Mouse (Mus musculus): ENCODE measurements at regions not wholly inside any gene's neighbourhood (a gene's known extent, or its start where the extent isn't known, plus 50 kb on each side); places are given as distances from the start of the nearest gene placed in this dataset.
A peak's percentile ranks its signal among the peaks of the same experiment; 100 is the strongest.

DNA sequence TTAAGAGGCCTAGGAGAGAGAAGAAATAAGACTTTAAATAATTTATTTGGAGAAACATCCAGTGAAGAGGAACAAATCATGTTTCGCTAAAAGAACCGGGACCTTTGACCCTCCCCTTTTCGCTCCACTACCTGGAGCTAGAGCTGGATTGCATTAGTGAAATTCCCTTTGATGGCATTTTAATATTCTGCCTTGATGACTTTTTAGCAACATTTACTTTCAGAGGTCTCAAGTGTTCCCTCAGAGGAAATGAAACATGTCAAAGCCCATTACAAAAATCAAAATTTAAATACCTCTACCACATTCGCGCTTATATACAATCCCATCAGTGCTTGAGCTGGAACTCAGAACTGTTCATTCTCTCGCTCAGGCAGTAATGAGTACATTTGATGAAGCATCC, 297.0 kb upstream of the Gm10295 start:
- Histone ChIP-seq H3K4me3 (ENCODE audit: insufficient read depth, low read depth, low read length) (no peak overlapping the region), H3K4me1 (ENCODE audit: control insufficient read depth, insufficient read depth, insufficient read length, low read length) (no peaks in the 10 kb centered on the region), H3K27ac (replicated peaks; ENCODE audit: low read depth, low read length) (no peak overlapping the region)

DNA sequence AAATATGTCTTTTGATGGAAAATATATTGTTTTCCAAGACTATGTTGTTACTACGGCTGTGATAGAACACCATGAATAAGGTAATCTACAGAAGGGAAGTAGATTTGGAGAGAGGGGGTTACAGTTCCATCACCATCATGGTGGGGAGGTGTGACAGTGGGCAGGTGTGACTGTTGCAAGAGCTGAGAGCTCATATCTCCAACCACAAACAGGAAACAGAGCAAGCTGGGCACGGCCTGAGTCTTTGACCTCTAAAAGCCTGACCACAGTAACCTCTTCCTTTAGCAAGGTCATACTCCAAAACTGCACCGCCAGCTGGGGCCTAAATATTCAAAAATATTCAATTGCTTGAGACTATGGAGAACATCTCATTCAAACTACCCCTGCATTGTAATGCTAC, 295.7 kb upstream of the Gm10295 start:
- Histone ChIP-seq H3K4me3 (ENCODE audit: insufficient read depth, low read depth, low read length) (no peak overlapping the region), H3K4me1 (ENCODE audit: control insufficient read depth, insufficient read depth, insufficient read length, low read length) (no peaks in the 10 kb centered on the region), H3K27ac (replicated peaks; ENCODE audit: low read depth, low read length) (no peak overlapping the region)

DNA sequence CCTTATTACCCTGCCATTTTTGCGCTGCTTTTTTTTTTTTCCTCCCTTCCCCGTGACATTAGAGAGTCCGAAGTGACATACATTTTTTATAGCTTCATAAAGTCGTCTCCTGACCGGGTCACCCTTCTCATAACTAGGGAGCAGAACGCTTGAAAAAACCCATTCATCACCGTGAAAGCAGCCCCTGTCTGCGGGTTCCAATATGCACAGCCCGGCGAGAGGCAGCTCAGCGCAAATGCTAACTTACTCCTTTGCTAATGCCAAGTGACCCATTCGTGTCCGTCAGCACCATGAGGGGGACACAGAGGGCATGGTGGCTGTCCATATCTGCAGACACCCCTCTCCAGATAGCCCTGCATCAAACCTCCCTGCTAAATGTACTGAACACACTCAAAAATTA, 271.8 kb upstream of the Gm10295 start:
- H3K27ac ChIP-seq (replicated peaks; ENCODE audit: low read depth, low read length): no peak overlapping the region
- no peak overlapping the region for H3K4me3 ChIP-seq (ENCODE audit: insufficient read depth, low read depth, low read length)
- no peaks in the 10 kb centered on the region; the same call in 1 of the 2 replicates for H3K4me1 ChIP-seq (ENCODE audit: control insufficient read depth, insufficient read depth, insufficient read length, low read length)

DNA sequence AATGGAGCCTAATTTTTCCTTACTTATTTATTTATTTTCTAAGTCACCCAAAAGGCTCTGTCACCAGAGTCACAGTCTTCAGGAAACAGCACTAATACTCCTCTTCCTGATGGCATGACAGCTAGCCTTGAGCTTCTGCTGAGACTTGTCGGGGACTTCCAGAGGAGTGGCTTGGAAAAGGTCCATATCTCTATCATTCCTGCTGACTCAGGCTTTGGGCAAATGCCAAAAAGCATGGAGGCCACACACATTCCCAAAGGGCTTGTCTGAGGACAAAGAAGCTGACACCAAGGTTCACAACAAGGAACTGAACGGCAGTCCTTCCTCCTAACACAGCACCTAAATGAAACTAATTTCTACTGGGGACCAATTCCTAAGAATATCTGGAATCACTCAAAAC, 251.9 kb upstream of the Gm10295 start:
- Histone ChIP-seq H3K4me3 (ENCODE audit: insufficient read depth, low read depth, low read length) (no peak overlapping the region), H3K4me1 (ENCODE audit: control insufficient read depth, insufficient read depth, insufficient read length, low read length) (peaks cover 3% of the 10 kb centered on the region; the same call in 1 of the 2 replicates), H3K27ac (replicated peaks; ENCODE audit: low read depth, low read length) (no peak overlapping the region)

DNA sequence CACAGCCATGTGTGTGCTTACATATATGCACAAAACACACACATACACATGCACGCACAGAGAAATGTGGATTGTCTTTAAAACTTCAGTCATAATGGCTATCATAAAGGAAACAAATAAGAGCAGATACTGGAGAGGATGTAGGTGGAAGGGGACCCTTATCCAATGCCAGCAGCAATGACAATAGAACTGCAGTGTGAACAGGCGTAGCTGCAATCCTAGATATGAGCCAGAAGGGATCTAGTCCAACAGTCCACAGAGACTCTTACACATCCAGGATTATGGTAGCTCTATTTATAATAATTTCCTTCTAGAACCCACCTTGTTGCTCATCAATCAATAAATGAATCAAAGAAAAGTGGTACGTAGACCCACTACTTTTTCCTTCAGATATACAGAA, 245.5 kb upstream of the Gm10295 start:
- Histone ChIP-seq H3K4me1 (ENCODE audit: control insufficient read depth, insufficient read depth, insufficient read length, low read length) (peaks cover 2% of the 10 kb centered on the region; the same call in 1 of the 2 replicates), H3K27ac (replicated peaks; ENCODE audit: low read depth, low read length) (no peak overlapping the region), H3K4me3 (ENCODE audit: insufficient read depth, low read depth, low read length) (no peak overlapping the region)

DNA sequence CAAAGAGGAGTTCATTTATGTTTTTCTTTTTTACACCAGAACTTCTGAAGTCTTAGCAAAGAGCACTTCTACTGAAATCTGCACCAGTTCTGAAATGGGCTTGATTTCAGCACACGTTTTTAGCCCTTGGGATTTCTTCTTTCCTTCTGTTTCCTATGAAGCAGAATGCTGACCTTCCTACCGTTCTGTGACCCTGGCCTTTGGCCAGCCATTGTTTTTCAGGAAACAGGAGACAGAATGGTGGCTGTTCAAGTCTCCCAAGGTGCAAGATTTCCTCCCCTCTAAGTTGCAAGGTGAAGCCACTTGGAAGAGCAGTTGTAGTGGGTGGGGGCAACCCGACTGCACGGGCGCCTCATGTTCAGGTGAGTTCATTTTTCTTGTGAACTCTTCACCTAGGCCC, 236.3 kb upstream of the Gm10295 start:
- Histone ChIP-seq H3K27ac (replicated peaks; ENCODE audit: low read depth, low read length) (no peak overlapping the region), H3K4me1 (ENCODE audit: control insufficient read depth, insufficient read depth, insufficient read length, low read length) (peaks cover 3% of the 10 kb centered on the region; the same call in 1 of the 2 replicates), H3K4me3 (ENCODE audit: insufficient read depth, low read depth, low read length) (no peak overlapping the region)

DNA sequence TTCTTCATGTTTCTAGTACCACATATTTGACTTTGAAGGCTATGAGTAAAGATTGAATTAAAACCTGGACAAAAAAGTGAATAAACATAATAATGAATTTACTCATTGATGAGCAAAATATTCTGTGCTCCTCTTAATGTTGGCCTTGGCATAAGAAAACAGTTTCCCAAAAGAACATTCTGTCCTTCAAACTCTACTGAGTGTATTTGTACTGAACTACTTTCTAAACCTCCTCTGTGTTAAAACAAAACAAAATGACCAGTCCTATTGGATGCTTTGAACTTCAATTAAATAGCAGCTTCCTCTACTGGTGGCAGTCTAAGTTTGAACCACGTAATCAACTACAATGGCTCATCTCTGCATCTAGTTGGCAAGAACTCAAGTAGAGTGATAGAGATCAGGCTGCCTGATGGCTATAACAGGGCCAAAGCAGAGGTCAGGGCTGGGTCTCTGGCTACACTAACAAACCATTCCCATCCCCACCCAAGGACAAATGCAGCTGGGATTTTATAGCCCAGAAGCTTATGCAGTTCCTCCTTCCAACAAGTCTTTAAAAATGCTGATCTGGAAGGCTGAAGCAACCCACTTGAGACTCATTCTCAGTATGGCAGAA, 232.3 kb upstream of the Gm10295 start:
- H3K27ac ChIP-seq (replicated peaks; ENCODE audit: low read depth, low read length): no peak overlapping the region; the same call in 1 of the 2 replicates
- H3K4me1 ChIP-seq (ENCODE audit: control insufficient read depth, insufficient read depth, insufficient read length, low read length): peaks cover 3% of the 10 kb centered on the region; the same call in 1 of the 2 replicates
- H3K4me3 ChIP-seq (ENCODE audit: insufficient read depth, low read depth, low read length): no peak overlapping the region

DNA sequence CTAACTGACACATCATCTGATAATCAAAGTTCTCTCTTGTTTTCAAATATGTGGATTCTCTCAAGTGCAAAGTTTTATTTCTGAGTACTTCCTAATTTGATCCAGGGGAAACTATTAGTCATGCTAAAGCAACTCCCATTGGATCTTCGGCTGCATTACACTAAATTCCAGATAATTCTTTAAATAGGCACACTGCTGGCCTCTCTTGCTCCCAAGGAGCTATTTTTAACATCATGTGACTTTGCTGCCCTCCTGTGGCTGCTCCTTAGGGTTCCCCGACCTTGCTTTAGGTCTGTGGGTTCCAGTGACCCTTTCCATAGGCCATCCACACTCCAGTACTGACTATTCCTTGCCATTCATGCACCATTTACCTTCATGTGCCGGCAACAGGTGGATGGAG, 230.5 kb upstream of the Gm10295 start:
- Histone ChIP-seq H3K27ac (replicated peaks; ENCODE audit: low read depth, low read length) (no peak overlapping the region), H3K4me1 (ENCODE audit: control insufficient read depth, insufficient read depth, insufficient read length, low read length) (no peaks in the 10 kb centered on the region), H3K4me3 (ENCODE audit: insufficient read depth, low read depth, low read length) (no peak overlapping the region)

DNA sequence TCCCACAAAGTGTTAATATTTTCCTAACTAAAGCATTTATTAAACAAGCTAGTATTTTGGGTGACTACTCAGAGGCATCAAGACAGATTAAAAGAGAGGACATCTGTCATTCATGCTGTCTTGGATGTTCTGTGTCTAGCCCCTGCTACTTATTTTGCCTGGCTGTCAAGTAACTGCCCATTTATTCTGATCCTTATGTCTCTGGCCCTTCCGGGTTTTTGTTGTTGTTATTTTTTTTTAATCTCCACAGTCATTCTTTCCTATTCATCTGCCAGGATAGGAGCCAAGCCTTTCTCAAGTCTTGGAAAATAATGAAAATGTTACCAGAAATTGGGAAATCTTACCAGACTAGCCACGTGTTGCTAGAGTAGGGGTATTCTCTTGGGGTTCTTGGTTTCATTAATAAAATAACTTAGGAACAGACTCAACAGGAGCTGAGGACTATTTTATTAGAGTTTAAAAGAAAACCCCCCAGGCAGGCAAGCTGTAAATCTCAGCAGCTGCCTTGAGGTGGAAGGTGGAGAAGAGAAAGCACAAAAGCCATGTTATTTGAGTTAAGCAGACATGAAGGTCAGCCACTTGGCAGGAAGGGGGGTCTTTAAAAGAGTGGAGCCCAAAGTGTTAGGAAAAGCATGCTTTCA, 209.1 kb upstream of the Gm10295 start:
- H3K4me1 ChIP-seq (ENCODE audit: control insufficient read depth, insufficient read depth, insufficient read length, low read length): no peaks in the 10 kb centered on the region; the same call in 1 of the 2 replicates
- no peak overlapping the region for H3K27ac ChIP-seq (replicated peaks; ENCODE audit: low read depth, low read length)
- no peak overlapping the region for H3K4me3 ChIP-seq (ENCODE audit: insufficient read depth, low read depth, low read length)

DNA sequence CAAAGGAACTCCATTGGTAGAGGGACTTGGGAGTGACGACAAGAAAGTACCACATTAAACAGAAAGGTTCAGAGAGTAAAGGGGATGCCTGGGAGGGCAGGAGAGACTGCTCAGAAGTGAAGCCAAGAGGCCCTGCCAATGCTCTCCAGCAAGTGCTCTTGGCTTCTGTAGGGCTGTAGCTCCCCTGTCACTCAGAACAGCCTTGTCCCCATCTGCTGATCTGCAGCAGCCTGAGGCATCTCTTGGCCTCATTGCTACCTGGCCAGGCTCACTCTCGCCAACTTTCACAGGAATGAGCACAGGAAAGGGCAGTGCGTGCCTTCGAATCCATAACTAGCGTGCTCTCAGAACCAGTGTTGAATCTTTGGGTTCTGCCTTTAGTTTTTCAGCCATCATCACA, 205.2 kb upstream of the Gm10295 start:
- H3K4me1 ChIP-seq (ENCODE audit: control insufficient read depth, insufficient read depth, insufficient read length, low read length): no peaks in the 10 kb centered on the region; the same call in 1 of the 2 replicates

DNA sequence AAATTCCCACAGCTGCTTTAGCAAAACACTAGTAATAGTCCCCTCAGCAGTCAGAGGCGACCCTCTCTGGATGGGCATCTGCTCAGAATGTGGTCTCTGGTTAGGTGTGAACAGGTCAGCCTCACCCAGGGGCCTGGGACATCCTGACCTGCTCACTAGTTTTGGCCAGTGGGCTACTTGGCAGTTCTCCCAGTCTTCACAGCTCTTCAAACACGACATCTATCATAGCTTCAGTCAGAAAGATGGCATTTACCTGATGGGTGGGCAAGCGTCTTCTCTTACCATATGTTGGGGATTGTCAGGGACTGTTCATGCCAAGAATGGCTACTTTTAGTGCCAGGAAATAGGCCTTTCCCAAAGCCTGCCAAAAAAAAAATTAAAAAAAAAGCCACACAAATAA, 204.2 kb upstream of the Gm10295 start:
- Histone ChIP-seq H3K27ac (replicated peaks; ENCODE audit: low read depth, low read length) (no peak overlapping the region), H3K4me3 (ENCODE audit: insufficient read depth, low read depth, low read length) (no peak overlapping the region), H3K4me1 (ENCODE audit: control insufficient read depth, insufficient read depth, insufficient read length, low read length) (no peaks in the 10 kb centered on the region)

More for the DNA sequence above, 205.2 kb upstream of the Gm10295 start:
- Histone ChIP-seq H3K4me3 (ENCODE audit: insufficient read depth, low read depth, low read length) (no peak overlapping the region), H3K27ac (replicated peaks; ENCODE audit: low read depth, low read length) (no peak overlapping the region)

DNA sequence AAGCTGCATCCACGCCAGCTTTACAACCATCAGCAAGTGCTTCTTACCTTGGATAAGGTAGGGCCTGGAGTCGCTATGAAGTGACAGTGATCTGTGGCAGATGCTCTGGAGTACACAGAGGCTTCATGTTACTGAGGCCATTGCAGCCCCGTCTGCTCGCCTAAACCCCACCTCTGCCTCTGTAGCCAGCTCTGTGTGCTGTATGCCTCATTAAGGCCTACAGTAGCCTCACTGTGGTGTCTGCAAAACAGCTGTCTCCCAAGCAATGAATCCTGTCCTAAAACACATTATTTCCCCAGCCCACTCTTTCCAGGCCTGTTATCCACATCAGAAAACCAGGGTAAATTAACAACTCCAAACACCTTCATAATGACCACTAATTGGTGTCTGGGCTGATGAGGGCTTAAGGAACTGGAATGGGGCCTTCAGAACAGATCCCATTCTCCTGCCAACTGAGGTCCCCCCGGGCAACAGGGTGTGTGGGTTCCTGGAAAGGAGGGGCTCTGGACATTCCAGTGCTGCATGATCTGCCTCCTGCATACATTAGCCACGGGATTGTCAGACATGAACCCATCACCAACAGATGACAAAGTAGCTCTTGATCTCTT, 195.4 kb upstream of the Gm10295 start:
- Histone ChIP-seq H3K4me1 (ENCODE audit: control insufficient read depth, insufficient read depth, insufficient read length, low read length) (no peaks in the 10 kb centered on the region), H3K4me3 (ENCODE audit: insufficient read depth, low read depth, low read length) (no peak overlapping the region), H3K27ac (replicated peaks; ENCODE audit: low read depth, low read length) (no peak overlapping the region)

DNA sequence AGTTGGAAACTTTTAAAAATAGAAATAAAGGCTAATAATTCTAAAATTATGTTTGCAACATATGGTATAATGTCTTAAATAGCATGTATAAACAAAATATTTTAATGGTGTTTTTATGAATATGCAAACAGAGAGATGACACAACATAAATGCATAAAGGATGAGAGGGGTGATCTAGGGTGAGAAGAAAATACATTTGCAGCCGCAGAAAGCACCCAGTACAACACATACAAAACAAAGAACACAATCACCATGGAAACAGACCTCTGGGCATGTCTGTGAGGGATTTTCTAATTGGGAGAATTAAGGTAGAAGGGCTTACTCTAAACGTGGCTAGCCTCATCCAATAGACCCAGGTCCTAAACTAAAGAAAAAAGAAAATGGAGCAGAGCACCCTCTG, 190.2 kb upstream of the Gm10295 start:
- H3K27ac ChIP-seq (replicated peaks; ENCODE audit: low read depth, low read length): no peak overlapping the region
- H3K4me3 ChIP-seq (ENCODE audit: insufficient read depth, low read depth, low read length): no peak overlapping the region
- no peaks in the 10 kb centered on the region for H3K4me1 ChIP-seq (ENCODE audit: control insufficient read depth, insufficient read depth, insufficient read length, low read length)

DNA sequence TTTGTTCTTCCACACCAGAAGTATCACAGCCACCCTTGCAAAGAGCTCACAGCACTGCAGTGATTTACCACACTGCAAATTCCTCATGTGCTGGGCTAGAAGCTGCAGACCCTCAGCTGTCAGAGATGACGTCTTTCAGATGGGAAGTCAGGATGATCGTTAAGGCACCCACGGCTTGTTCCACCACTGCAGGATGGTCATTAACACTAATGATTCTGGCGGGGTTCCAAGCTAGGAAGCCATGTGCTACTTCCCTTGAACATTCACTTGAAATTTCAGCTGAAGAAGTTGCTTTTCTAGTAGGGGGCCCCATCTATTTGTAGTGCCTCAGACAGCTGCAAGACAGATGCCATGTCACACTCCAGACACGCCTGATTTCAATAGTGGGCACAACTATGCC, 181.8 kb upstream of the Gm10295 start:
- Histone ChIP-seq H3K4me3 (ENCODE audit: insufficient read depth, low read depth, low read length) (no peak overlapping the region), H3K4me1 (ENCODE audit: control insufficient read depth, insufficient read depth, insufficient read length, low read length) (no peaks in the 10 kb centered on the region), H3K27ac (replicated peaks; ENCODE audit: low read depth, low read length) (no peak overlapping the region)

DNA sequence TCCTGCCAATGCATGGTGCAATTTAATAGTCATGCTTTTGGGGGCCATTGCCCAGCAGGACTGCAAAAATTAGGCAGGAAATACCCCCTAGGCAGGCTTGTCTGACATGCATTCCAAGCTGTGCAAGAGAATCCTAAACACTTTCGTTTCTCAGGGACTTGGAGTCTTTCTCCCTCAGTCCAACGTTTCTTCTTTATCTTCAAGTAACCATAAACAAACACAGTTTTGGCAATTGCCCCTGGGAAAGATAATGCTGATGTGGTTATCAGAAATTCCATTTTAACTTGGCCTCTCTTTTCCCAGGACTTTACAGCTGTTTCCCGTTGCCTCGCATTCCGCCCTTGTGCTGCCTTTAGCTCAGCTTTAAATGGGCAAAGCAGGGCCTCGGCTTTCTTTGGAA, 180.2 kb upstream of the Gm10295 start:
- Histone ChIP-seq H3K4me3 (ENCODE audit: insufficient read depth, low read depth, low read length) (no peak overlapping the region), H3K4me1 (ENCODE audit: control insufficient read depth, insufficient read depth, insufficient read length, low read length) (no peaks in the 10 kb centered on the region), H3K27ac (replicated peaks; ENCODE audit: low read depth, low read length) (0 out of 2 replicates have a peak overlapping the region, but pooled peaks have one; percentile 8)

DNA sequence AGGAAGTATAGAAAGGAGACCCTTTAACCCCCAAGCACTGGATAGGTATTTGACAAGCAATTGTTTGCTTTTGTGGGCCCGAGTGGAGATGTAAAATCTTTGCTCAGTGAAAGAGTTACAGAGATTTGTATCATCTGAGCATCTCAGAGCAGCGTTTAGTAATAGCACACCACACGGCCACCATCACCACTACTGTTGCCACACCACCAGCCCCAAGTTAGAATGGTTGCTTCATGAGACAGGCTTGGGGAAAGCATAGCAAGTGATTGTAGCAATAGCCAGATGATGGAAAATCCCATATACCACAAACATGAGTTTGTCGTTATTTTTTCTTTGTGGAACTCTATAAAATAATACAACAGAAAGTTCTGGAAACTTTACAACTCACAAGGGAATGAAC, 179.6 kb upstream of the Gm10295 start:
- Histone ChIP-seq H3K4me1 (ENCODE audit: control insufficient read depth, insufficient read depth, insufficient read length, low read length) (no peaks in the 10 kb centered on the region), H3K27ac (replicated peaks; ENCODE audit: low read depth, low read length) (no peak overlapping the region), H3K4me3 (ENCODE audit: insufficient read depth, low read depth, low read length) (no peak overlapping the region)
